Mouse (Mus musculus) CH12.LX (cell line): ENCODE measurements around the gene Tmem104. TPM values are rescaled to one million over a fixed set of nuclear protein-coding genes. Genes with fewer than 3 reads are reported as not detected.

Experiments used
- DNase-seq: peaks from one replicate; pipeline ENCODE4 v3.0.0-alpha.2; 2013; ENCODE audit errors: extremely low read depth
- H3K27ac ChIP-seq: 2 replicates; pipeline ENCODE4 v1.5.1; 2012; ENCODE audit warnings: low read depth, mild to moderate bottlenecking, control low read depth, moderate library complexity; ENCODE audit not compliant: insufficient read depth
- H3K27me3 ChIP-seq: replicated peaks from 2 replicates; pipeline ENCODE3; 2012; ENCODE audit warnings: inconsistent platforms
- H3K36me3 ChIP-seq, 2 experiments: replicated peaks in 1 of 2; 2 replicates each; pipeline versions ENCODE3 to v1.6.1; 2012; ENCODE audit warnings: inconsistent platforms in 1 of 2, low read length in 1 of 2, mild to moderate bottlenecking in 1 of 2, mixed read lengths in 1 of 2, moderate library complexity in 1 of 2; ENCODE audit not compliant: control insufficient read depth in 1 of 2, insufficient read depth in 1 of 2
- H3K4me1 ChIP-seq, 2 experiments: 2 replicates each; pipeline ENCODE4 v1.6.1; 2012; ENCODE audit warnings: inconsistent platforms in 1 of 2, moderate library complexity in 1 of 2; ENCODE audit not compliant: insufficient read depth in 2 of 2, control insufficient read depth in 1 of 2
- H3K4me2 ChIP-seq: 2 replicates; pipeline ENCODE4 v1.6.1; 2012; ENCODE audit warnings: low read depth, mild to moderate bottlenecking, control low read depth; ENCODE audit not compliant: poor library complexity, insufficient read depth, severe bottlenecking
- H3K4me3 ChIP-seq, 3 experiments: fragments of 150-350 bp in 1 of 3; sonication (generic) in 1 of 3; replicated peaks in 1 of 3; 2 replicates each; pipeline versions ENCODE3 to v1.5.1; 2011 to 2012; ENCODE audit warnings: low read depth in 2 of 3, low read length in 2 of 3, mild to moderate bottlenecking in 2 of 3, moderate library complexity in 2 of 3, control low read depth in 1 of 3, improper control_type of control experiment in 1 of 3, inconsistent platforms in 1 of 3, mixed read lengths in 1 of 3; ENCODE audit not compliant: poor library complexity in 1 of 3
- H3K79me2 ChIP-seq: replicated peaks from 2 replicates; pipeline ENCODE4 v1.6.1; 2012; ENCODE audit warnings: mild to moderate bottlenecking, moderate library complexity; ENCODE audit not compliant: control insufficient read depth, poor library complexity, insufficient read depth, severe bottlenecking; ENCODE audit errors: extremely low read depth
- H3K9ac ChIP-seq: 2 replicates; pipeline ENCODE4 v1.6.1; 2012; ENCODE audit warnings: low read depth, mild to moderate bottlenecking, control low read depth, moderate library complexity; ENCODE audit not compliant: insufficient read depth
- H3K9me3 ChIP-seq: replicated peaks from 2 replicates; pipeline ENCODE3; 2012; ENCODE audit warnings: low read length, inconsistent platforms, mixed read lengths
- CHD2 ChIP-seq: IDR thresholded peaks from 2 replicates; pipeline ENCODE4 v1.6.1; 2011; ENCODE audit warnings: low read length, improper control_type of control experiment
- ETS1 ChIP-seq: conservative IDR thresholded peaks from 2 replicates; pipeline ENCODE4 v1.6.1; 2012; ENCODE audit warnings: low read depth, mild to moderate bottlenecking, inconsistent platforms, low read length, improper control_type of control experiment, moderate library complexity
- IRF4 ChIP-seq: IDR thresholded peaks from 2 replicates; pipeline ENCODE4 v1.6.1; 2014; ENCODE audit warnings: low read depth, mild to moderate bottlenecking, inconsistent platforms, low read length, improper control_type of control experiment
- JUN ChIP-seq: IDR thresholded peaks from 2 replicates; pipeline ENCODE4 v1.6.1; 2011; ENCODE audit warnings: low read depth, mild to moderate bottlenecking, low read length, improper control_type of control experiment, moderate library complexity; ENCODE audit not compliant: insufficient read depth
- KAT2A ChIP-seq: IDR thresholded peaks from 2 replicates; pipeline ENCODE4 v1.6.1; 2012; ENCODE audit warnings: low read length, improper control_type of control experiment, inconsistent platforms; ENCODE audit not compliant: insufficient replicate concordance
- NRF1 ChIP-seq: IDR thresholded peaks from 2 replicates; pipeline ENCODE4 v1.6.1; 2014; ENCODE audit warnings: low read depth, mild to moderate bottlenecking, inconsistent platforms, low read length, improper control_type of control experiment, moderate library complexity
- PAX5 ChIP-seq: IDR thresholded peaks from 2 replicates; pipeline ENCODE4 v1.6.1; 2012; ENCODE audit warnings: low read length, inconsistent platforms, mixed read lengths
- POLR2A ChIP-seq: IDR thresholded peaks from 2 replicates; pipeline ENCODE4 v1.6.1; 2011; ENCODE audit warnings: low read depth, mild to moderate bottlenecking, improper control_type of control experiment, low read length
- RAD21 ChIP-seq: IDR thresholded peaks from 2 replicates; pipeline ENCODE4 v1.6.1; 2011; ENCODE audit warnings: low read depth, mild to moderate bottlenecking, low read length, improper control_type of control experiment, moderate library complexity
- RCOR1 ChIP-seq: conservative IDR thresholded peaks from 2 replicates; pipeline ENCODE4 v1.6.1; 2012; ENCODE audit warnings: low read depth, mild to moderate bottlenecking, inconsistent platforms, low read length, improper control_type of control experiment
- SIN3A ChIP-seq: IDR thresholded peaks from 2 replicates; pipeline ENCODE4 v1.6.1; 2012; ENCODE audit warnings: low read length, improper control_type of control experiment, inconsistent platforms
- TCF12 ChIP-seq: IDR thresholded peaks from 2 replicates; pipeline ENCODE4 v1.6.1; 2014; ENCODE audit warnings: low read depth, mild to moderate bottlenecking, inconsistent platforms, low read length, improper control_type of control experiment
- UBTF ChIP-seq: IDR thresholded peaks from 2 replicates; pipeline ENCODE4 v1.6.1; 2012; ENCODE audit warnings: low read depth, mild to moderate bottlenecking, inconsistent platforms, low read length, improper control_type of control experiment, moderate library complexity
- USF1 ChIP-seq: IDR thresholded peaks from 2 replicates; pipeline ENCODE4 v1.6.1; 2014; ENCODE audit warnings: low read depth, mild to moderate bottlenecking, inconsistent platforms, low read length, improper control_type of control experiment
- ZKSCAN1 ChIP-seq: IDR thresholded peaks from 2 replicates; pipeline ENCODE4 v1.6.1; 2012; ENCODE audit warnings: low read depth, inconsistent platforms, low read length, improper control_type of control experiment, borderline replicate concordance
- ZNF384 ChIP-seq: IDR thresholded peaks from 2 replicates; pipeline ENCODE4 v1.6.1; 2012; ENCODE audit warnings: low read depth, low read length, improper control_type of control experiment, inconsistent platforms
- dilution Hi-C: fragments of 300-500 bp; cut with MboI; formaldehyde crosslinking; loops from 2 replicates; pipeline ENCODE4 v1.14.3; 2020; ENCODE audit warnings: low sequenced_read_pairs; ENCODE audit not compliant: extremely low pct_unique_long_range_greater_than_20kb, extremely low pct_ligation_motif_present
- in situ Hi-C: fragments of 300-500 bp; cut with MboI; formaldehyde crosslinking; loops from 3 replicates; pipeline ENCODE4 v1.14.3; 2019; ENCODE audit warnings: low sequenced_read_pairs, low pct_ligation_motif_present, low pct_unique_long_range_greater_than_20kb, mixed read lengths
- polyA plus RNA-seq: library from polyadenylated mRNA; unstranded; fragments of >175 nt; gene quantifications from 2 replicates; pipeline ENCODE4 v1.2.1, GENCODE M21; 2012; ENCODE audit warnings: low read depth; ENCODE audit not compliant: insufficient read length
- total RNA-seq, 2 experiments: library from RNA; depleted of rRNA; stranded (reverse); fragments of 300-350 nt in 1 of 2; fragments of >200 nt in 1 of 2; gene quantifications; 2 replicates each; pipeline ENCODE4 v1.2.3; 2012 to 2014

Tmem104 gene
- total and polyA plus RNA-seq, 3 experiments, result 3.5 to 16.1 (median 10.8) TPM

DNA sequence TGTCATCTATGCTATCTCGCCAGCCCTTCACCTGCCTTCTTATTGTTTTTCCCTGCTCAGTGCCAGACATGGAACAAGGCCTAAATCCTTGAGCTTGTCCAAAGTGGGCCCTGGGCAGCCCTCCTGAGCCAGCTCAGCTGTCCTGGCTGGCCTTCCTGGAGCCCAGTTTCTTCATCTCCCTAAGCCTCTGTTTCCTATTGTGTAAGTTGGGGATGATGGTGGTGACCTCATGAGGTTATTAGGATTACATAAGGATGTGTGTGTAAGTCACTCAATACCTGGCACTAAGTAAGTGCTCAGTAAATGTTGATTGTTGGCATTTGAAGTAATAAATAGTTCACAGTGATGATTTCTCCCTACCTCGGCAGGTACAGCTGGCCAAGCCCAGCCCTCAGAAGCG is 20.5 kb upstream of the Tmem104 start:
- no peak overlapping the region for H3K27ac ChIP-seq
- H3K27me3 ChIP-seq, result no peaks in the 10 kb centered on the region
- H3K4me1 ChIP-seq, result peaks cover 23 to 42% of the 10 kb centered on the region in 2 experiments
- no peaks in the 10 kb centered on the region for H3K9me3 ChIP-seq
- no peak for DNase-seq
- H3K4me2 ChIP-seq, result no peak overlapping the region
- no peak for TF ChIP-seq SIN3A
- TF ChIP-seq CHD2, result no peak
- TF ChIP-seq RCOR1, result no peak
- TF ChIP-seq ZNF384, result no peak
- TF ChIP-seq POLR2A, result no peak
- H3K36me3 ChIP-seq, result peaks cover 7 to 56% of the 10 kb centered on the region in 2 experiments
- in situ Hi-C loops (no loop called here), dilution Hi-C loops (no loop called here)
- H3K9ac ChIP-seq, result no peak overlapping the region
- peaks cover 43% of the 10 kb centered on the region for H3K79me2 ChIP-seq
- H3K4me3 ChIP-seq, result no peak overlapping the region

GRCm38 (mm10) chr11:115167631-115168249 is 19.5 kb upstream of the Tmem104 start:
- in situ Hi-C loops, result no loop called here
- Histone ChIP-seq H3K9me3 (no peaks in the 10 kb centered on the region), H3K4me2 (no peak overlapping the region), H3K79me2 (peaks cover 47% of the 10 kb centered on the region), H3K27ac (no peak overlapping the region), H3K9ac (no peak overlapping the region), H3K27me3 (no peaks in the 10 kb centered on the region), H3K4me3 (no peak overlapping the region), H3K36me3 (peaks cover 7 to 61% of the 10 kb centered on the region in 2 experiments), H3K4me1 (peaks cover 29 to 43% of the 10 kb centered on the region in 2 experiments)
- no peak for DNase-seq
- TF ChIP-seq TCF12, result no peak
- TF ChIP-seq JUN, result no peak
- TF ChIP-seq RCOR1, result no peak
- no peak for TF ChIP-seq ETS1
- TF ChIP-seq ZKSCAN1, result no peak
- TF ChIP-seq USF1, result no peak
- TF ChIP-seq IRF4, result no peak
- no peak for TF ChIP-seq NRF1
- no peak for TF ChIP-seq PAX5
- TF ChIP-seq UBTF, result no peak
- TF ChIP-seq KAT2A, result no peak
- TF ChIP-seq RAD21, result no peak
- dilution Hi-C loops, result no loop called here
